Mouse (Mus musculus) forebrain, postnatal 0 days (tissue): ENCODE measurements around the gene Tceanc2. TPM values are rescaled to one million over a fixed set of nuclear protein-coding genes. Genes with fewer than 3 reads are reported as not detected.
A peak's percentile ranks its signal among the peaks of the same experiment; 100 is the strongest.

Source experiments
- ATAC-seq: fragments of 200-750 bp; cut with Nextera tagmentation; 2 replicates; pipeline ENCODE4 v1.8.0; 2017; ENCODE audit warnings: mild to moderate bottlenecking, moderate library complexity
- DNase-seq: peaks from one replicate; pipeline ENCODE4 v3.0.0-alpha.2; 2015
- H3K27ac ChIP-seq: fragments of 300-500 bp; sonication (generic); 2 replicates; pipeline ENCODE4 v1.5.1; 2014; ENCODE audit warnings: low read depth, mild to moderate bottlenecking, antibody characterized with exemption, low read length, moderate library complexity, mixed read lengths
- H3K27me3 ChIP-seq: fragments of 300-500 bp; sonication (generic); 2 replicates; pipeline ENCODE4 v1.6.1; 2014; ENCODE audit warnings: mild to moderate bottlenecking, low read length, mixed read lengths; ENCODE audit not compliant: insufficient read depth
- H3K36me3 ChIP-seq: fragments of 300-500 bp; sonication (generic); 2 replicates; pipeline ENCODE4 v1.6.1; 2014; ENCODE audit warnings: mild to moderate bottlenecking, moderate library complexity; ENCODE audit not compliant: insufficient read depth
- H3K4me1 ChIP-seq: fragments of 300-500 bp; sonication (generic); 2 replicates; pipeline ENCODE4 v1.6.1; 2014; ENCODE audit warnings: antibody characterized with exemption; ENCODE audit not compliant: insufficient read depth
- H3K4me2 ChIP-seq: fragments of 300-500 bp; sonication (generic); 2 replicates; pipeline ENCODE4 v1.6.1; 2014; ENCODE audit warnings: low read depth, mild to moderate bottlenecking, moderate library complexity
- H3K4me3 ChIP-seq: fragments of 300-500 bp; sonication (generic); 2 replicates; pipeline ENCODE4 v1.5.1; 2014; ENCODE audit warnings: low read depth, low read length, mixed read lengths
- H3K9ac ChIP-seq: fragments of 300-500 bp; sonication (generic); 2 replicates; pipeline ENCODE4 v1.6.1; 2014; ENCODE audit warnings: mild to moderate bottlenecking
- H3K9me3 ChIP-seq: fragments of 300-500 bp; sonication (generic); 2 replicates; pipeline ENCODE4 v1.6.1; 2016; ENCODE audit warnings: low read length
- CTCF ChIP-seq: sonication (generic); IDR thresholded peaks from 2 replicates; pipeline ENCODE4 v1.5.1; 2016; ENCODE audit warnings: antibody characterized with exemption, control low read depth, low read depth
- WGBS: fragments of 180-500 bp; shearing (Covaris S2); extraction: QIAGEN DNeasy Blood & Tissue Kit; methylation state at CpG from one replicate; pipeline ENCODE4 v1.1.7; 2014; 5-methylcytosine and 5-hydroxymethylcytosine counted together
- polyA plus RNA-seq: library from polyadenylated mRNA; unstranded; fragments of >200 nt; fragmentation: Nextera tagmentation; extraction: Ambion mirVana; gene quantifications from 2 replicates; pipeline ENCODE4 v1.2.1, GENCODE M21; 2015
- total RNA-seq: library from RNA; depleted of rRNA; stranded (reverse); fragments of >200 nt; gene quantifications from 2 replicates; pipeline ENCODE4 v1.2.3, GENCODE M21; 2014; rRNA removed

Tceanc2 gene
- 13.4 and 22.3 TPM in 2 replicates for total RNA-seq
- 26.5 and 35.4 TPM in 2 replicates for polyA plus RNA-seq

GRCm38 (mm10) chr4:107178830-107179490 is at the start of gene Tceanc2:
Gene Tceanc2, minus strand, starts transcription at chr4:107179116.
- DNase-seq = peak; percentile 59
- WGBS = 2% methylated on average over 47 of the region's 47 CpGs
- TF ChIP-seq CTCF = peak; percentile 43
- Histone ChIP-seq H3K9ac (peak within 1 kb of the TSS; percentile 68), H3K4me1 (peaks cover 12% of the 10 kb centered on the region), H3K27ac (peak within 1 kb of the TSS; percentile 93), H3K36me3 (peaks cover under 1% of the 10 kb centered on the region; the same call in 1 of the 2 replicates), H3K4me3 (peak within 1 kb of the TSS; percentile 97), H3K9me3 (no peaks in the 10 kb centered on the region), H3K4me2 (peak within 1 kb of the TSS; percentile 60), H3K27me3 (no peaks in the 10 kb centered on the region)
- ATAC-seq = peak; percentile 37

DNA sequence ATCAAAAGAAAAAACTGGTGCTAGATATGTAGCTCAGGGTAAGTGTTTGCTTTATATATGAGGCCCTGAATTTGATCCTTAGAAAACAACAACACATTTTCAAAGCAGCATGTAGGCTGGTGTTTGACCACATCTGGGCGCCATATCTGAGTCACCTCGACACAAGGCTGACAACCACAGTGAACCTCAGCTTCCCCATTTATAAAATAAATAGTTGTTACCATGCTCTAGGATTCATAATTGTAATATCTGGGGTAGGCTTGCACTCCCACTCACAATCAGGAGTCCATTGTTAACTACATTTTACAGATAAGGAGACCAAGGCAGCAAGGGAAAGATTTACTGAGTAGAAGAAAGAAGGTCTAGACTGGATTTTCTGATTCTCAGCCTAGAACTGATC is 47.4 kb upstream of the Tceanc2 start:
- Histone ChIP-seq H3K4me3 (no peak overlapping the region), H3K27ac (no peak overlapping the region), H3K4me1 (no peaks in the 10 kb centered on the region), H3K9ac (no peak overlapping the region), H3K27me3 (no peaks in the 10 kb centered on the region), H3K36me3 (no peaks in the 10 kb centered on the region), H3K9me3 (no peaks in the 10 kb centered on the region), H3K4me2 (no peak overlapping the region)
- DNase-seq (no peak), ATAC-seq (no peak)
- WGBS = 86% methylated on average over 2 of the region's 2 CpGs
- no peak for TF ChIP-seq CTCF

DNA sequence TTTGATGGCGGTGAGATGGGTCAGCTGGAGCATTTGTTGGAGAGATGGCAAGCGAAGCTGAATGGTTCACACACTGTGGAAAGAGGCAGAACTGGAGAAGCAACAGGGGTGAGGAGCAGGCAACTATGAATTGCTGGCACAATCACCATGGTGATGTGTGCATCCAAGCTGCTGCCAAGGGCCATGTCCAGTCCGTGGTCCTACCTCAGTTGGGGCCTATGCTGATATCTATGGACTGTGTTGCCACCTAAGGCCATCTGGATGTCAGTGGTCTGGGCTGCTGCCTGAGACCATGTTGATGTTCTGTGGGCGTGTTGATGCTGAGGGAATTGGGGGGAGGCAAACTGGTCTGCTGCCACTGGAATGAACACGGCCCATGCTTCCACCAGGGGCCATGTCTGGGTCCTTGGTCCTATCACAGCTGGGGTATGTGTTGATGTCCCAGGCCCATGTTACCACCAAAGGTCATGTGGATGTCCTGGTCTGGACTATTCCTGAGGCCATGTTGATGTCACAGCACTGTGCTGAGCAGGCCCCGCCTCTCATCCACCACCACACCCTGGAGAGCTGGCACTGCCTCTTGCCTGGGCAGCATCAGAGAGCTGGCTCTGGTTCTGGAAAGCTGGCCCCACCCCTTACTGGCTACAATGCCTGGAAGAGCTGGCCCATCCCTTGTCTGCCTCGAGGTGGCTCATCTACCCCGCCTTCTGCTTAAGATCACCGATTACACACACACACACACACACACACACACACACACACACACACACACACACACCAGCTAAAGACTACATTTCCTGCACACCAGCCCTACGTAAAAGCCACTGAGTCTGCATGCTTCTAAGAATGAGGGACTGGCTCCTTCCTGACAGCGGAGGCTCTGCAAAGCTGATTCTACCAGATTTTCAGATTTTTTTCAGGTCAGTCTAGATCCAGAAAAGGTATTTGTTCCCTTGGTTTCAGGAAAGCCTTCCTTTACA is 44.6 kb upstream of the Tceanc2 start:
- ATAC-seq (peak; percentile 56; the same call in 1 of the 2 replicates), DNase-seq (peak; percentile 21)
- TF ChIP-seq CTCF = no peak
- Histone ChIP-seq H3K27ac (no peak overlapping the region), H3K36me3 (no peaks in the 10 kb centered on the region), H3K4me1 (no peaks in the 10 kb centered on the region), H3K4me3 (no peak overlapping the region), H3K9me3 (no peaks in the 10 kb centered on the region), H3K4me2 (no peak overlapping the region), H3K9ac (no peak overlapping the region), H3K27me3 (no peaks in the 10 kb centered on the region)
- WGBS = 79% methylated on average over 11 of the region's 11 CpGs

- no peak for TF ChIP-seq CTCF
- DNase-seq = no peak
- Histone ChIP-seq H3K9me3 (no peaks in the 10 kb centered on the region), H3K4me2 (no peak overlapping the region), H3K9ac (no peak overlapping the region), H3K4me1 (no peaks in the 10 kb centered on the region), H3K27ac (no peak overlapping the region), H3K4me3 (no peak overlapping the region), H3K27me3 (no peaks in the 10 kb centered on the region), H3K36me3 (no peaks in the 10 kb centered on the region)
- WGBS = 93% methylated on average over 5 of the region's 5 CpGs
- ATAC-seq = no peak
Observed at GRCm38 (mm10) chr4:107221524-107221923, 42.6 kb upstream of the Tceanc2 start.

GRCm38 (mm10) chr4:107217574-107217973 is 38.7 kb upstream of the Tceanc2 start:
- Histone ChIP-seq H3K27ac (no peak overlapping the region), H3K4me1 (no peaks in the 10 kb centered on the region), H3K9me3 (no peaks in the 10 kb centered on the region), H3K27me3 (no peaks in the 10 kb centered on the region), H3K9ac (no peak overlapping the region), H3K4me3 (no peak overlapping the region), H3K4me2 (no peak overlapping the region), H3K36me3 (no peaks in the 10 kb centered on the region)
- DNase-seq = no peak
- no peak for ATAC-seq
- no peak for TF ChIP-seq CTCF
- 88% methylated on average over 9 of the region's 9 CpGs for WGBS

- H3K4me2 ChIP-seq = no peak overlapping the region
- 78% methylated on average over 12 of the region's 12 CpGs for WGBS
- H3K27ac ChIP-seq = no peak overlapping the region
- no peak for DNase-seq
- no peak for ATAC-seq
- no peaks in the 10 kb centered on the region for H3K9me3 ChIP-seq
- no peak overlapping the region for H3K4me3 ChIP-seq
- H3K36me3 ChIP-seq = peaks cover 6% of the 10 kb centered on the region
- H3K9ac ChIP-seq = no peak overlapping the region
- H3K27me3 ChIP-seq = no peaks in the 10 kb centered on the region
- no peak for TF ChIP-seq CTCF
- H3K4me1 ChIP-seq = no peaks in the 10 kb centered on the region
Observed at GRCm38 (mm10) chr4:107213279-107214011, 34.5 kb upstream of the Tceanc2 start.
